Mouse (Mus musculus): ENCODE data around the gene Gm11084. TPM values are rescaled to one million over a fixed set of nuclear protein-coding genes. Genes with fewer than 3 reads are reported as not detected.
A peak's percentile ranks its signal among the peaks of the same experiment; 100 is the strongest.

The Gm11084 gene
- total and polyA plus RNA-seq, 2 experiments, result not detected

DNA sequence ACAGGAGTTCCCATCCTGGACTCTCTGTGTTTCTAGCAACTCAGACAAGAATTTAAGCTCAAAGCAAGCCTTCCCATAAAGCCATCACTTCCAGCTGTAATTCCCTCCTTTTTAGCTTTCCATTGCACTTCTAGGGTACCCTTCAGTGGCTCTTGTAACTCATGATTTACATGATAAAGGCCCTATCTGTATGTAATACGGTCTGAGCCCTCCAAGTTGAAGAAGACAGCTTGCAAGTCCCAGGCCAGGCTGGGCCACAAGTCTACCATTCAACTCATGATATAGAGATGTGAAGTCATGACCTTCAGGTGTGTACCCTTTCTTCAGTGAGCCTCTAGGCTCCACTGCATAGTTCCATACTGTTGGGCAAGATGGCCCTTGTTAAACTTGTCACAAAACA is 1.0 kb downstream of the Gm11084 start:
- no peaks in the 10 kb centered on the region for H3K4me1 ChIP-seq (ENCODE audit: control insufficient read depth, insufficient read depth, low read length)
- no peak overlapping the region for H3K4me3 ChIP-seq (ENCODE audit: insufficient read depth, low read depth, low read length)
- TF ChIP-seq CTCF (IDR thresholded peaks at IDR 0.05; ENCODE audit: low read depth, low read length), result no peak
- TF ChIP-seq POLR2A (IDR thresholded peaks at IDR 0.05; ENCODE audit: extremely low read depth, insufficient read depth, low read length), result no peak
- WGBS, result 85% methylated on average over 1 of the region's 1 CpGs
- DNase-seq (ENCODE audit: extremely low read depth, low read depth, low spot score), result no peak
- no peaks in the 10 kb centered on the region for H3K79me2 ChIP-seq (ENCODE audit: control insufficient read depth, insufficient read depth, low read length)
- H3K36me3 ChIP-seq (ENCODE audit: control insufficient read depth, insufficient read depth, low read length), result no peaks in the 10 kb centered on the region
- no peak overlapping the region for H3K9ac ChIP-seq (ENCODE audit: low read depth, low read length)
- H3K27ac ChIP-seq (replicated peaks; ENCODE audit: insufficient read depth, low read depth, low read length), result no peak overlapping the region
- no peaks in the 10 kb centered on the region for H3K27me3 ChIP-seq (ENCODE audit: control insufficient read depth, insufficient read depth, low read length)

DNA sequence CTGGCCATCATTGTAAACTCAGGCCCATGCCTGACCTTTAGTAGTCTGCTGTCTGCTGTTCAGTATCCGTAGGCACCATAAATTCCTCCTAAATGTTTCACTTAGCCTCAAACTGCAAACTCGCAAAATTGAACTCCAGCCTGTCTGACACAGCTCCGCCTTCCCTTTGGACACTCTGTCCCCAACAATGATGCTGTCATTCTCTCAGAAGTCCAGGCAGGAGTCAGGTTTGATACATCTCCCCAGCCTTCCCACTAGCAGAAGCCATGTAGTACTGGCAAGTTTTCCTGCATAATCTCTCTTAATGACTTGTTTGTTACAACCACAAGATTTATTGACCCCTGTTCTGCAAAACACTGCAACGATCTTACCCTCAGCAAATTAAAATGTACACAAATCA is 1.7 kb downstream of the Gm11084 start:
- no peak overlapping the region for H3K4me3 ChIP-seq (ENCODE audit: insufficient read depth, low read depth, low read length)
- no peak for TF ChIP-seq POLR2A (IDR thresholded peaks at IDR 0.05; ENCODE audit: extremely low read depth, insufficient read depth, low read length)
- TF ChIP-seq CTCF (IDR thresholded peaks at IDR 0.05; ENCODE audit: low read depth, low read length), result no peak
- no peak for DNase-seq (ENCODE audit: extremely low read depth, low read depth, low spot score)
- 62% methylated on average over 4 of the region's 4 CpGs for WGBS
- H3K27me3 ChIP-seq (ENCODE audit: control insufficient read depth, insufficient read depth, low read length), result no peaks in the 10 kb centered on the region
- no peaks in the 10 kb centered on the region for H3K79me2 ChIP-seq (ENCODE audit: control insufficient read depth, insufficient read depth, low read length)
- H3K4me1 ChIP-seq (ENCODE audit: control insufficient read depth, insufficient read depth, low read length), result no peaks in the 10 kb centered on the region
- H3K27ac ChIP-seq (replicated peaks; ENCODE audit: insufficient read depth, low read depth, low read length), result no peak overlapping the region
- no peaks in the 10 kb centered on the region for H3K36me3 ChIP-seq (ENCODE audit: control insufficient read depth, insufficient read depth, low read length)
- no peak overlapping the region for H3K9ac ChIP-seq (ENCODE audit: low read depth, low read length)

DNA sequence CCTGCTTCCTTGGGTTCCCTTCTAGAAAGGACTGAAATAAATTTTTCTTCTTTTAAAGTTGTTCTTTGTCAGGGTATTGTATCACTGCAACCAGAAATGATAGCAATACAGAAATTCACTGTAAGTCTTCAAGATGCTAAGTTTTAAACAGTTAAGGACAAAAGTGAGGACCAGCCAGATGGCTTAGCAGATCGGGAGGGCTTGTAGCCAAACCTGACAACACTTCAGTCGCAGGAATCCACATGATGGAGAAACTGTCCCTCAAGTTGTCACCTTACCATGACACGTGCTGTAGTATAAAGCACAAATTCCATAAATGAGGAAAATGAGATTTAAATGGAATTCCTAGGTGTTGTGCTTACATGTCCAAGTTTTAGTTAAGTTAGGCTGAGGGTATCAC is 3.3 kb downstream of the Gm11084 start:
- Histone ChIP-seq H3K27me3 (ENCODE audit: control insufficient read depth, insufficient read depth, low read length) (no peaks in the 10 kb centered on the region), H3K9ac (ENCODE audit: low read depth, low read length) (no peak overlapping the region), H3K4me3 (ENCODE audit: insufficient read depth, low read depth, low read length) (no peak overlapping the region), H3K27ac (replicated peaks; ENCODE audit: insufficient read depth, low read depth, low read length) (no peak overlapping the region), H3K4me1 (ENCODE audit: control insufficient read depth, insufficient read depth, low read length) (no peaks in the 10 kb centered on the region), H3K36me3 (ENCODE audit: control insufficient read depth, insufficient read depth, low read length) (no peaks in the 10 kb centered on the region), H3K79me2 (ENCODE audit: control insufficient read depth, insufficient read depth, low read length) (peaks cover 3% of the 10 kb centered on the region; the same call in 1 of the 2 replicates)
- DNase-seq (ENCODE audit: extremely low read depth, low read depth, low spot score), result no peak
- no peak for TF ChIP-seq POLR2A (IDR thresholded peaks at IDR 0.05; ENCODE audit: extremely low read depth, insufficient read depth, low read length)
- TF ChIP-seq CTCF (IDR thresholded peaks at IDR 0.05; ENCODE audit: low read depth, low read length), result no peak
- 90% methylated on average over 3 of the region's 3 CpGs for WGBS

DNA sequence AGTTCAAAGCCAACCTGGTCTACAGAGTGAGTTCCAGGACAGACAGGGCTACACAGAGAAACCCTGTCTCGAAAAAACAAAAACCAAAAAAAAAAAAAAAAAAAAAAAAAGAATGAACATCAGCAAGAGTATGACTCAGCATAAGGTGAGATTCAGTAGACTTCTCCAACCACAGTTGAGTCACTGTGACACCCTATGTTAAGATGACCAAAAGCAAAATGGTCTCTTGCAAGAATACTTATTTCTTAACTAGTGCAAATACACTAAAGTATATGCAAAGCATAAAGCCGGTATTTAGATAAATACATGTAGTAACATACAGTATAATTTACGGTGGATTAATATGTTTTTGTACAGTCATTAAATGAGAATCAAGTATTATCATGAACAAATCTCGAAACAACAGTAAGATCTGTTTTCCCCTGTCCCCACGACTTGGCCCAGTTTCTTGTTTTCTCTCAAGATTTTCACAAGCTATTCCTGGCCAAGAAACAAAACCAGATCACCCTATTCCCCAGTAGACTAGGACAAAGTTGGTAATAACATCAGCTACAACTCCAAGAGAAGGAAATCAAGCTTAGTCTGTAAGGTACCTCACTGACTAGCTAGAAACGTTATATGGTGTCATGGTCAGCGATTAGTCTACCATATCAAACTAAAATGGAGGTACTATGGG is 4.3 kb downstream of the Gm11084 start:
- peaks cover 5% of the 10 kb centered on the region; the same call in 1 of the 2 replicates for H3K4me1 ChIP-seq (ENCODE audit: control insufficient read depth, insufficient read depth, low read length)
- H3K4me3 ChIP-seq (ENCODE audit: insufficient read depth, low read depth, low read length), result no peak overlapping the region
- no peaks in the 10 kb centered on the region for H3K36me3 ChIP-seq (ENCODE audit: control insufficient read depth, insufficient read depth, low read length)
- 85% methylated on average over 7 of the region's 7 CpGs for WGBS
- no peaks in the 10 kb centered on the region for H3K27me3 ChIP-seq (ENCODE audit: control insufficient read depth, insufficient read depth, low read length)
- H3K79me2 ChIP-seq (ENCODE audit: control insufficient read depth, insufficient read depth, low read length), result peaks cover 3% of the 10 kb centered on the region; the same call in 1 of the 2 replicates
- H3K9ac ChIP-seq (ENCODE audit: low read depth, low read length), result no peak overlapping the region
- no peak overlapping the region for H3K27ac ChIP-seq (replicated peaks; ENCODE audit: insufficient read depth, low read depth, low read length)
- TF ChIP-seq POLR2A (IDR thresholded peaks at IDR 0.05; ENCODE audit: extremely low read depth, insufficient read depth, low read length), result no peak
- no peak for TF ChIP-seq CTCF (IDR thresholded peaks at IDR 0.05; ENCODE audit: low read depth, low read length)
- no peak for DNase-seq (ENCODE audit: extremely low read depth, low read depth, low spot score)

DNA sequence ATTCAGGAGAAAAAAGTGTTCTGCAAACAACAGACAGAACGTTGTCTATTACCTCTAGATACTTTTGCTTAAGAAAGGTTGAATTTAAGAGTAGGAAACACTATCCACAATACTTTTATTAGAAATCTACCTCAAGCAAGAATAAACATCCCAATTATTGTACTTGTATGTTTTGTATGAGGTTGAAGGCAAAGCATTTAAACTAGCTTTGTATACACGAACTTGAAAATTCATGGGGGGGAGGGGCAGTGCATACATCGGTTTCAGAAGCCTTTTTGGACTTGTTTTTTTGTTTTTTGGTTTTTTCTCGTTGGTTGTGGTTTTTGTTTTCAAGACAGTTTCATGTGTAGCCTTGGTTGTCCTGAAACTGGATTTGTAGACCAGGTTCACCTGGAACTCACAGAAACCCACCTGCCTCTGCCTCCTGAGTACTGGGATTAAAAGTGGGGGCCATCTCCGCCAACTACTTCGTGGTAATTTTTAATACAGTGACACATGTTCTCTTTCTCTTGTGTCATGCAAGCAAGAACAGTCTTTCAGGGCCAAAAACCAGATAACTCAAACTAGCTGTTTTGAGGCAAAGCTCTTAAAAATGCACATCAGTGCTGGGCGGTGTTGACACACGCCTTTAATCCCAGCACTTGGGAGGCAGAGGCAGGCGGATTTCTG is 4.9 kb downstream of the Gm11084 start:
- H3K4me3 ChIP-seq (ENCODE audit: insufficient read depth, low read depth, low read length), result no peak overlapping the region
- H3K27me3 ChIP-seq (ENCODE audit: control insufficient read depth, insufficient read depth, low read length), result no peaks in the 10 kb centered on the region
- no peak overlapping the region for H3K27ac ChIP-seq (replicated peaks; ENCODE audit: insufficient read depth, low read depth, low read length)
- no peak for DNase-seq (ENCODE audit: extremely low read depth, low read depth, low spot score)
- WGBS, result 68% methylated on average over 9 of the region's 9 CpGs
- H3K4me1 ChIP-seq (ENCODE audit: control insufficient read depth, insufficient read depth, low read length), result peaks cover 6% of the 10 kb centered on the region; the same call in 1 of the 2 replicates
- H3K9ac ChIP-seq (ENCODE audit: low read depth, low read length), result no peak overlapping the region
- peaks cover 3% of the 10 kb centered on the region; the same call in 1 of the 2 replicates for H3K79me2 ChIP-seq (ENCODE audit: control insufficient read depth, insufficient read depth, low read length)
- TF ChIP-seq POLR2A (IDR thresholded peaks at IDR 0.05; ENCODE audit: extremely low read depth, insufficient read depth, low read length), result no peak
- TF ChIP-seq CTCF (IDR thresholded peaks at IDR 0.05; ENCODE audit: low read depth, low read length), result no peak
- no peaks in the 10 kb centered on the region for H3K36me3 ChIP-seq (ENCODE audit: control insufficient read depth, insufficient read depth, low read length)

DNA sequence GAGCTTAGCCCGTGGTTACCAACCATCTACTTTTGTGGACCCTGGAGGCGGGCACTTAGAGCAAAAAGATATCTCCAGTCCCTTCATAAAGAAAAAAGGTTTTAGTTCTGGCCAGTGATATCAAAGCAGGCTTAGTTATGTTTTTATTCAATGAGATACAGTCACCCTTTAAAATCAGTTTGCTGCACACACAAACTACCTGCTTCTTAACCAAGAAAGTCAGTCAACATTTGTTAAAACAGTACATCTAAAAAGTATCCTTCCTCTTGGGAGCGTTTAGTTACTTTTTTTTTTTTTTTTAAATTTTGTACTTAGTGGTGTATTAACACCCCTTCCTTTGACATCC is 5.5 kb downstream of the Gm11084 start:
- Histone ChIP-seq H3K79me2 (ENCODE audit: control insufficient read depth, insufficient read depth, low read length) (peaks cover 3% of the 10 kb centered on the region; the same call in 1 of the 2 replicates), H3K36me3 (ENCODE audit: control insufficient read depth, insufficient read depth, low read length) (no peaks in the 10 kb centered on the region), H3K27ac (replicated peaks; ENCODE audit: insufficient read depth, low read depth, low read length) (peak overlapping the region; percentile 97), H3K4me3 (ENCODE audit: insufficient read depth, low read depth, low read length) (peak overlapping the region; percentile 85), H3K27me3 (ENCODE audit: control insufficient read depth, insufficient read depth, low read length) (no peaks in the 10 kb centered on the region), H3K4me1 (ENCODE audit: control insufficient read depth, insufficient read depth, low read length) (peaks cover 7% of the 10 kb centered on the region; the same call in 1 of the 2 replicates), H3K9ac (ENCODE audit: low read depth, low read length) (peak overlapping the region; percentile 97)
- WGBS, result 6% methylated on average over 3 of the region's 3 CpGs
- DNase-seq (ENCODE audit: extremely low read depth, low read depth, low spot score), result no peak
- TF ChIP-seq POLR2A (IDR thresholded peaks at IDR 0.05; ENCODE audit: extremely low read depth, insufficient read depth, low read length), result no peak
- no peak for TF ChIP-seq CTCF (IDR thresholded peaks at IDR 0.05; ENCODE audit: low read depth, low read length)
